Mouse (Mus musculus): ENCODE measurements at regions not wholly inside any gene's neighbourhood (a gene's known extent, or its start where the extent isn't known, plus 50 kb on each side); places are given as distances from the start of the nearest gene placed in this dataset.

DNA sequence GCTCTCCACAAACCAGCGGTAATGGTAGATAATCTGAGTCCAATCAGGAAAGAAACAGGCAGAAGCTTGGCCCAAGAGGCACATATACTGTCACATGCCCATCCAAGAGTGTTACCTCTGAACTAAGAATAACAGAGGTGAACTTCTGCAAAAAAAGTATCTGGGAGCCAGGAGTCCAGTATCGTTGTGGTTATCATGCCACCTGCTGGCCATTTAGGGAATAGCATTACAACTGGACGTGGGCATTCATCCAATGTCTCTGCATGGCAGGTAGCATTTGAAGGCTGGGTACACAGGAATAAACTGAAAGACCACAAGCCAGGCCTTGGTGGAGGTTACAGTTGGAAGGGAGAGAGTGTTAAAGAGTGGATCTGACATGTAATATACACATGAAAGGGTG, 70.9 kb upstream of the Thy1 start:
- TF ChIP-seq POLR2A (IDR thresholded peaks at IDR 0.05; ENCODE audit: borderline replicate concordance, insufficient read depth, low read length) (no peak), CTCF (IDR thresholded peaks at IDR 0.05; ENCODE audit: borderline replicate concordance, insufficient read depth, low read depth, low read length) (peak; percentile 79; the same call in 1 of the 2 replicates)
